Mouse (Mus musculus): Measurements from ENCODE around the gene Ror1.

GRCm38 (mm10) chr4:100056446-100056845, 39.1 kb upstream of the Ror1 start:
- TF ChIP-seq CTCF (IDR thresholded peaks at IDR 0.05; ENCODE audit: control insufficient read depth, insufficient read depth, insufficient replicate concordance, low read depth, low read length) (no peak), POLR2A (IDR thresholded peaks at IDR 0.05; ENCODE audit: control insufficient read depth, low read depth, low read length) (no peak)
